In the genomic region with DNA sequence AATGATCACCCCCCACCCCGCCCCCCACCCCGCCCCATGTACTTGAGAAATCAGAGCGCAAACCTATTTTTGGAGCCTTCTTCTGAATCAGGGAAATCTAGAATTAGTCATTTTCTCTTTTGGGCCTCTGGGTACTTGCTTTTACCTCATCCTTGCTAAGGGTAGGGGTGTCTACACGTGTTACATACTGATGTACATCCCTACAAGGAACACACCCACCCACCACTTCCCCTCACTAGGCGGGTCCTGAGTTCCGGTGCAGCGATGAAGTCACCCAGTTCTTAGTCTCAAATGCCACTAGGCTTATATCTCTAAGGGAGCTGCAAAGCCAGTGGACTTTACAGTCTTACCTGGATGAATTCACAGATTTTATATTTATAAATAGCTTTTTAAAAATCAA, we compare ENCODE assay signal across 11 mouse cellular contexts.
DNase-seq lines count a peak whose midpoint lies in the region; ATAC-seq lines count a peak whose summit lies in the region.
"Had no signal": no experiment of that assay in that cellular context is flagged by ENCODE, and none has a peak within 500 bp of the region (broad histone marks: within the 10 kb centered on the region; RNA-seq: fewer than 3 reads in every experiment).

No protein-coding gene starts in this region.

- ATAC-seq in megakaryocyte progenitor cell, adult 5-6 weeks (replicated peaks; ENCODE audit: poor library complexity), result peak; percentile 33; the same call in 1 of the 2 replicates

- DNase-seq in layer of hippocampus, adult 11-12 months (ENCODE audit: low spot score), result peak; percentile 60
- DNase-seq in layer of hippocampus, adult 9-10 months (ENCODE audit: low spot score), result no peak
- peak; percentile 82 for DNase-seq in CD4-positive helper T cell, adult 2 months (ENCODE audit: low read depth, low spot score)
- peak; percentile 36 for DNase-seq in T-cell, adult 2 months (ENCODE audit: low spot score)
- no peak for DNase-seq in ovary, postnatal 10 days (ENCODE audit: low spot score)
- DNase-seq in spleen, postnatal 14 days (ENCODE audit: low spot score in 2 of 2), result no peak
- DNase-seq: adrenal gland, adult 2 months; cerebellum, adult 11 months; heart, postnatal 10 days; lung, embryonic 14.5 days had no signal

Comparison
In these comparisons a context has a peak if more than half of its experiments do, and no peak if none do; other contexts are left out.
1. DNase-seq: peak in layer of hippocampus, adult 11-12 months (single experiment), CD4-positive helper T cell, adult 2 months (single experiment) and T-cell, adult 2 months (single experiment); none in layer of hippocampus, adult 9-10 months (single experiment), ovary, postnatal 10 days (single experiment) and spleen, postnatal 14 days (0 of 2).